Mouse (Mus musculus): ENCODE results near the gene Il19. TPM values are rescaled to one million over a fixed set of nuclear protein-coding genes. Genes with fewer than 3 reads are reported as not detected.
A peak's percentile ranks its signal among the peaks of the same experiment; 100 is the strongest.

Il19 gene
- total RNA-seq, 1 experiment, result 0.36 TPM

GRCm38 (mm10) chr1:130979455-130979854 is 39.5 kb upstream of the Il19 start:
- Histone ChIP-seq H3K9me3 (ENCODE audit: control insufficient read depth, insufficient read depth, low read depth, low read length) (no peaks in the 10 kb centered on the region), H3K9ac (ENCODE audit: insufficient read depth, low read depth, low read length, poor library complexity, severe bottlenecking) (no peak overlapping the region), H3K4me1 (ENCODE audit: control insufficient read depth in 2 of 2, insufficient read depth in 2 of 2, low read length in 2 of 2, poor library complexity in 1 of 2) (no peaks in the 10 kb centered on the region), H3K4me3 (ENCODE audit: insufficient read depth in 1 of 2, low read depth in 1 of 2, low read length in 2 of 2, poor library complexity in 1 of 2, severe bottlenecking in 1 of 2) (no peak overlapping the region), H3K27ac (ENCODE audit: insufficient read depth, low read depth, low read length, poor library complexity, severe bottlenecking) (no peak overlapping the region), H3K36me3 (ENCODE audit: control insufficient read depth, insufficient read depth, low read length, poor library complexity, severe bottlenecking) (no peaks in the 10 kb centered on the region)
- no peak for DNase-seq (ENCODE audit: low read depth, low spot score)
- TF ChIP-seq ZNF384 (IDR thresholded peaks at IDR 0.05; ENCODE audit: low read depth, low read length), result no peak
- TF ChIP-seq ZC3H11A (IDR thresholded peaks at IDR 0.05; ENCODE audit: borderline replicate concordance, low read depth, low read length), result 0 out of 2 replicates have a peak, but pooled peaks have one; percentile 11
- TF ChIP-seq MAFK (IDR thresholded peaks at IDR 0.05; ENCODE audit: insufficient read depth, low read depth, low read length), result no peak
- no peak for TF ChIP-seq HCFC1 (IDR thresholded peaks at IDR 0.05; ENCODE audit: borderline replicate concordance, insufficient read depth, low read length)
- TF ChIP-seq CHD2 (IDR thresholded peaks at IDR 0.05; ENCODE audit: low read depth, low read length), result no peak
- in situ Hi-C loops (cut with MboI; ENCODE audit: low sequenced_read_pairs in 2 of 2, unreplicated experiment in 2 of 2), result no loop called here

DNA sequence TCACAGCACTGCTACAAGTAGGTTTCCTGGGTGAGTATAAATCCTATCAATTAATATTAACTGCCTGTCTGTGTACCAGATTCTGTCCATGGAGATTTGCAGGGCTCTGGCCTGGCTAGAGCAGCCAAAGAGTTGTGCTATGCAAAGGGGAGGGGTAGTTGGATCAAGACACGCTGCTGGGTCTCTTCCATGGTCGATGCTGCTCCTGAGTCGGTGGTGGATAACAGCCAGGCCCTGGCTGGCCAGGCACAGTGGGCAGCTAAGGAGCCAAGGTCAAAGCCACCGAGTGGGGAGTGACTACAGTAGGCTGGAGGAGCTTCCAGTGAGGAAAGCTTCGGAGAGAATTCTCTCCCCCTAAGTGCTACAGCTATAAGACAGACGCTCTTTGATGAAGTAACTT is 24.0 kb upstream of the Il19 start:
- TF ChIP-seq CHD2 (IDR thresholded peaks at IDR 0.05; ENCODE audit: low read depth, low read length) (no peak), ZC3H11A (IDR thresholded peaks at IDR 0.05; ENCODE audit: borderline replicate concordance, low read depth, low read length) (no peak), HCFC1 (IDR thresholded peaks at IDR 0.05; ENCODE audit: borderline replicate concordance, insufficient read depth, low read length) (no peak), MAFK (IDR thresholded peaks at IDR 0.05; ENCODE audit: insufficient read depth, low read depth, low read length) (no peak), ZNF384 (IDR thresholded peaks at IDR 0.05; ENCODE audit: low read depth, low read length) (no peak)
- no peaks in the 10 kb centered on the region for H3K9me3 ChIP-seq (ENCODE audit: control insufficient read depth, insufficient read depth, low read depth, low read length)
- no peak overlapping the region for H3K9ac ChIP-seq (ENCODE audit: insufficient read depth, low read depth, low read length, poor library complexity, severe bottlenecking)
- no peak overlapping the region for H3K4me3 ChIP-seq (ENCODE audit: insufficient read depth in 1 of 2, low read depth in 1 of 2, low read length in 2 of 2, poor library complexity in 1 of 2, severe bottlenecking in 1 of 2)
- no peaks in the 10 kb centered on the region for H3K36me3 ChIP-seq (ENCODE audit: control insufficient read depth, insufficient read depth, low read length, poor library complexity, severe bottlenecking)
- H3K27ac ChIP-seq (ENCODE audit: insufficient read depth, low read depth, low read length, poor library complexity, severe bottlenecking), result no peak overlapping the region
- DNase-seq (ENCODE audit: low read depth, low spot score), result no peak
- H3K4me1 ChIP-seq (ENCODE audit: control insufficient read depth in 2 of 2, insufficient read depth in 2 of 2, low read length in 2 of 2, poor library complexity in 1 of 2), result no peaks in the 10 kb centered on the region
- in situ Hi-C loops (cut with MboI; ENCODE audit: low sequenced_read_pairs in 2 of 2, unreplicated experiment in 2 of 2), result no loop called here

GRCm38 (mm10) chr1:130946920-130947319 is 7.0 kb upstream of the Il19 start:
- Histone ChIP-seq H3K27ac (ENCODE audit: insufficient read depth, low read depth, low read length, poor library complexity, severe bottlenecking) (no peak overlapping the region), H3K4me3 (ENCODE audit: insufficient read depth in 1 of 2, low read depth in 1 of 2, low read length in 2 of 2, poor library complexity in 1 of 2, severe bottlenecking in 1 of 2) (no peak overlapping the region), H3K36me3 (ENCODE audit: control insufficient read depth, insufficient read depth, low read length, poor library complexity, severe bottlenecking) (no peaks in the 10 kb centered on the region), H3K9ac (ENCODE audit: insufficient read depth, low read depth, low read length, poor library complexity, severe bottlenecking) (no peak overlapping the region), H3K4me1 (ENCODE audit: control insufficient read depth in 2 of 2, insufficient read depth in 2 of 2, low read length in 2 of 2, poor library complexity in 1 of 2) (no peaks in the 10 kb centered on the region), H3K9me3 (ENCODE audit: control insufficient read depth, insufficient read depth, low read depth, low read length) (no peaks in the 10 kb centered on the region)
- in situ Hi-C loops (cut with MboI; ENCODE audit: low sequenced_read_pairs in 2 of 2, unreplicated experiment in 2 of 2), result no loop called here
- TF ChIP-seq CHD2 (IDR thresholded peaks at IDR 0.05; ENCODE audit: low read depth, low read length) (no peak), ZNF384 (IDR thresholded peaks at IDR 0.05; ENCODE audit: low read depth, low read length) (no peak), HCFC1 (IDR thresholded peaks at IDR 0.05; ENCODE audit: borderline replicate concordance, insufficient read depth, low read length) (no peak), MAFK (IDR thresholded peaks at IDR 0.05; ENCODE audit: insufficient read depth, low read depth, low read length) (no peak), ZC3H11A (IDR thresholded peaks at IDR 0.05; ENCODE audit: borderline replicate concordance, low read depth, low read length) (no peak)
- no peak for DNase-seq (ENCODE audit: low read depth, low spot score)

DNA sequence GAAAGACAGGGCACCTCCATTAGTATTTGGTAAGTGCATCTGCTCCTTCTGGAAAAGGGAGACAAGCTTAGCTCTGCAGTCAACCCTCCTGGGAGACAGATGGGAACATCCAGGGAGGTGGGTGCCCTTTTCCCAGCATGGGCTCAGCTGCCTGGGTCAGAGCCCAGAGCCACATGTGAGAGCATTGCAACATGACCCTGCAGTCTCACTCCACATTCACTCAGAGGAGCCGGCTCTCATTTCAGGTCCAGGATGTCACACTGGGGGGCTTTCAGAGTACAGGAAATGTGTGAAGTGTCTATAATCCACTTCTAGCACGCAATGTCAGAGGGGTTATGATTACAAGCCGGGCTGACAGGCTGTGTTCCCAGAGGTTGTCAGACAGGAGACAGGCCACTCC is 1.9 kb upstream of the Il19 start:
- H3K36me3 ChIP-seq (ENCODE audit: control insufficient read depth, insufficient read depth, low read length, poor library complexity, severe bottlenecking), result no peaks in the 10 kb centered on the region
- DNase-seq (ENCODE audit: low read depth, low spot score), result no peak
- no peaks in the 10 kb centered on the region for H3K4me1 ChIP-seq (ENCODE audit: control insufficient read depth in 2 of 2, insufficient read depth in 2 of 2, low read length in 2 of 2, poor library complexity in 1 of 2)
- in situ Hi-C loops (cut with MboI; ENCODE audit: low sequenced_read_pairs in 2 of 2, unreplicated experiment in 2 of 2), result no loop called here
- H3K27ac ChIP-seq (ENCODE audit: insufficient read depth, low read depth, low read length, poor library complexity, severe bottlenecking), result no peak overlapping the region
- TF ChIP-seq ZC3H11A (IDR thresholded peaks at IDR 0.05; ENCODE audit: borderline replicate concordance, low read depth, low read length) (no peak), MAFK (IDR thresholded peaks at IDR 0.05; ENCODE audit: insufficient read depth, low read depth, low read length) (no peak), ZNF384 (IDR thresholded peaks at IDR 0.05; ENCODE audit: low read depth, low read length) (no peak), CHD2 (IDR thresholded peaks at IDR 0.05; ENCODE audit: low read depth, low read length) (no peak), HCFC1 (IDR thresholded peaks at IDR 0.05; ENCODE audit: borderline replicate concordance, insufficient read depth, low read length) (no peak)
- H3K9ac ChIP-seq (ENCODE audit: insufficient read depth, low read depth, low read length, poor library complexity, severe bottlenecking), result no peak overlapping the region
- no peaks in the 10 kb centered on the region for H3K9me3 ChIP-seq (ENCODE audit: control insufficient read depth, insufficient read depth, low read depth, low read length)
- no peak overlapping the region for H3K4me3 ChIP-seq (ENCODE audit: insufficient read depth in 1 of 2, low read depth in 1 of 2, low read length in 2 of 2, poor library complexity in 1 of 2, severe bottlenecking in 1 of 2)

GRCm38 (mm10) chr1:130938192-130938591 is 1.7 kb downstream of the Il19 start:
- in situ Hi-C loops (cut with MboI; ENCODE audit: low sequenced_read_pairs in 2 of 2, unreplicated experiment in 2 of 2), result no loop called here
- H3K36me3 ChIP-seq (ENCODE audit: control insufficient read depth, insufficient read depth, low read length, poor library complexity, severe bottlenecking), result no peaks in the 10 kb centered on the region
- no peaks in the 10 kb centered on the region for H3K4me1 ChIP-seq (ENCODE audit: control insufficient read depth in 2 of 2, insufficient read depth in 2 of 2, low read length in 2 of 2, poor library complexity in 1 of 2)
- no peaks in the 10 kb centered on the region for H3K9me3 ChIP-seq (ENCODE audit: control insufficient read depth, insufficient read depth, low read depth, low read length)
- no peak for DNase-seq (ENCODE audit: low read depth, low spot score)
- H3K27ac ChIP-seq (ENCODE audit: insufficient read depth, low read depth, low read length, poor library complexity, severe bottlenecking), result no peak overlapping the region
- no peak overlapping the region for H3K9ac ChIP-seq (ENCODE audit: insufficient read depth, low read depth, low read length, poor library complexity, severe bottlenecking)
- no peak for TF ChIP-seq CHD2 (IDR thresholded peaks at IDR 0.05; ENCODE audit: low read depth, low read length)
- TF ChIP-seq ZNF384 (IDR thresholded peaks at IDR 0.05; ENCODE audit: low read depth, low read length), result no peak
- no peak for TF ChIP-seq HCFC1 (IDR thresholded peaks at IDR 0.05; ENCODE audit: borderline replicate concordance, insufficient read depth, low read length)
- H3K4me3 ChIP-seq (ENCODE audit: insufficient read depth in 1 of 2, low read depth in 1 of 2, low read length in 2 of 2, poor library complexity in 1 of 2, severe bottlenecking in 1 of 2), result no peak overlapping the region
